Mouse (Mus musculus): ENCODE data around the gene Sphkap. TPM values are rescaled to one million over a fixed set of nuclear protein-coding genes. Genes with fewer than 3 reads are reported as not detected.
A peak's percentile ranks its signal among the peaks of the same experiment; 100 is the strongest.

Gene Sphkap
- total RNA-seq, 2 experiments from 2014 or later: 104 to 110 TPM

GRCm38 (mm10) chr1:83297137-83298076, 110.6 kb downstream of the Sphkap start:
- intact Hi-C loops (cut with DNase I): no loop called here
- DNase-seq: no peak

DNA sequence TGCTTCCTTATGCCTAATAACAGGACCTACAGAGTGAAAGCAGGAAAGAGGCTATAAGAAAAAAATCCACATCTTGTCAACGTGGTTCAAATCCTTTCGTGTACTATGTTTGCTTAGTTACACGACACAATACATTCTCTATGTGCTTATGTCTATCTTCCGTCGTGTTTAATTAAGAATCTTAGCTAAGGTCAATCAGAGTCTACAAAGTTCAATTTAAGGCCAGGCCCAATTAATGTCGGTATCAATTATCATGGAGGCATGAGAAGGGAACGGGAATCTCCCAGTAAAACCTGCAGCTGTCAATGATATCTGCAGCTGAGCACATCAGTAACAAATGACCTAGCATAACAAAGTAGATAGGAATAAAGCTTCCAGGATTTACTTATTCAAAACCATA, 122.1 kb downstream of the Sphkap start:
- no peak for DNase-seq
- intact Hi-C loops (cut with DNase I): no loop called here

- peak; percentile 80 for DNase-seq
Observed at GRCm38 (mm10) chr1:83277044-83277443, 131.0 kb downstream of the Sphkap start.

DNA sequence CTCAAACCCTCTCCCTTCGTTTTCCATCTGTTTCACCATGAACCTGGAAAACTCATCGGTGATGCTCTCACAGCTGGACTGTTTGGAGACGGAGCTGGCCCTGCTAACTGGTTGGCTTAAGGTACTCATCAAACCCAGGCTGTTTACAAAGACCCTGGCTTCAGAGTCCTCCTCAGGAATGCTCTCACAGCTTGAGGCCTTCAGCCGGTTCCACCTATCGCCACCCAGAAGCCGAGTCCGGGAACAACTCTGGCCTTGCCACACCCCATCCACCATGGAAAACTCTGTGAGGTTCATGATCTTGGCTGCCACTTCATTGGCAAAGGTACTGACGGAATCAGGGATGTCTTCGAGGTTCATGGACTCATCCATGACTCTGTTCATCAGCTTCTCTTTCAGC, 131.4 kb downstream of the Sphkap start:
- intact Hi-C loops (cut with DNase I): no loop called here
- DNase-seq: no peak

More at GRCm38 (mm10) chr1:83277044-83277443, 131.0 kb downstream of the Sphkap start:
- intact Hi-C loops (cut with DNase I): no loop called here

DNA sequence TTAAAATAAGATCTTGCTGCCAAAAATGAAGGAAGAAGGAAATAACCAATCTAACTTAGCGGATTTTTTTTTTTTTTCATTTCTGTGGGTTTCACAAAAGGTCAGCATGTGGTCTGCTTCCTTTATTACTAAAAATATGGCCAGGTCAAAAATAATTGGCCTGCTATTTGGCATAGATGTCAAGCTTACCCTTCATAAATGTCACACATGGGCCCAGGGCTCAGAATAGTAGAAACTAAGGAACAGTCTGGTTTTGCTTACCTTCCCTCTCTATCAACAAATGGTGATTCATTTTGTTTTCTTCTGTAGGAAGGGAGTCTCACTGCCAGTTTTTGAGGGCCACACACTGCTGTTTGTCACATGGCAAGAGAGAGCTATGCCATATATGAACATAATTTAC, 156.3 kb downstream of the Sphkap start:
- DNase-seq: no peak
- intact Hi-C loops (cut with DNase I): no loop called here

DNA sequence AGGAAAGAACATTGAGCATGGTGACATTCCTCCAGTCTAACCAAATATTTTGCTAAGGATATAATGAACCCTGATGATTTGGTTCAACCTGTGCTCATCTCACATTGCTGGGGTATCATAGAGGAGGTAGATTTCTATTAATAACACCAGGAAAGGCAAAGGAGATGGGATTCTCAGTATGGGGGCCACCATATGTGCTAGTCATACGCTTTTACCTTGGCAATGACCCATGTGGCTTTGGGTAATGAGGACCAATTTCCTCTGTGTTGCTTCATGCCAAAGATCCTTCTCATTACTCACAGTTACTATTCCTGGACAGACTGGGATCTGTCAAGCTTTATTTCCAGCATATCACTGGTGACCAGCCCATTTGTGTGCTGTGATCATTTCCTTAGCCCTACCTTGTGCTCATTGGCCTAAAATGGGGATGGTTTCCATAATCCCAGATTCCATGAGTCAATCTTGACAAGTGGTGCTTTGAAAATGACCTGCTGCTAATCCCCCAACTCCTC, 159.7 kb downstream of the Sphkap start:
- no peak for DNase-seq
- intact Hi-C loops (cut with DNase I): no loop called here

DNA sequence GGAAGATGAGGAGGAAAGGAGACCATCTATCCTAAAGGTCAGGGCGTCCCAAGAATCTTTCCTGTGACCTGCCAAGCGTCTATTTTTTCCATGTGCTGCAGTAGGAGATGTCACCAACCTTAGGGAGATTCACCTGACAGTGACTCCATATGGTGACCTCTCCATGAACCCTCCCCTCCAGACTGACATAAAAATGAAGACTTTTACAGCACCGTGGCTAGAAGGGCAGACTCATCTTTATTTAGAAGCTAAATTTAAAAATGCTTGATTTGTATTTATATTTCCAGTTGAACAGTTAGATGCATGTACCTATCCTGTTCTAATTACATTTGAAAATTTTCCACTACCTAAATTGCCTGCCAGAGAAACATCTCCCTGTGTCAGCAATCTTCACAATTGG, 180.1 kb downstream of the Sphkap start:
- DNase-seq: no peak
- intact Hi-C loops (cut with DNase I): no loop called here

GRCm38 (mm10) chr1:83224423-83224960, 183.5 kb downstream of the Sphkap start:
- intact Hi-C loops (cut with DNase I): loop anchor here (5.0 kb wide), 1 partner anchor 178 kb away; no protein-coding TSS in a partner anchor
- DNase-seq: peak; percentile 20

DNA sequence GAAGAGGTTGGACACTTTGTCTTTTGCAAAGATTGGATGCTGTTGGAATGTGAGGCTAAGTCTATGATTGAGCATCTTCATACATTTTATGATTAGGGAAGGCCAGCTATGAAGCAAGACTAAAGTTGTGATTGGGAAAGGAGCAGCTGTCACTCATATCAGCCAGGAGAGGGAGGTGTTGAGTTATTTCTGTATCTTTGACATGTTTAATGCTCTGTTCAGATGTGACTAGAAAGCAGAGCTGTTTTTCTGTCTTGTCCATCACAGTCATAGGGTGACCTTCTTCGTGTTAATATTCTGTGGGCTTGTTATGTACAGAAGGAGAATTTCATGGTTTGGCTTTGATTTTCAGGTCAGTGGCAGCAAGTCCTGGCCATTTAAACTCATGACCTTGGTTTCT, 184.9 kb downstream of the Sphkap start:
- intact Hi-C loops (cut with DNase I): loop anchor here (2.0 to 5.0 kb wide), 2 partner anchors 179 to 494 kb away; no protein-coding TSS in a partner anchor
- DNase-seq: no peak

- intact Hi-C loops (cut with DNase I): no loop called here
- no peak for DNase-seq
Observed at GRCm38 (mm10) chr1:83218260-83218659, 189.7 kb downstream of the Sphkap start.

DNA sequence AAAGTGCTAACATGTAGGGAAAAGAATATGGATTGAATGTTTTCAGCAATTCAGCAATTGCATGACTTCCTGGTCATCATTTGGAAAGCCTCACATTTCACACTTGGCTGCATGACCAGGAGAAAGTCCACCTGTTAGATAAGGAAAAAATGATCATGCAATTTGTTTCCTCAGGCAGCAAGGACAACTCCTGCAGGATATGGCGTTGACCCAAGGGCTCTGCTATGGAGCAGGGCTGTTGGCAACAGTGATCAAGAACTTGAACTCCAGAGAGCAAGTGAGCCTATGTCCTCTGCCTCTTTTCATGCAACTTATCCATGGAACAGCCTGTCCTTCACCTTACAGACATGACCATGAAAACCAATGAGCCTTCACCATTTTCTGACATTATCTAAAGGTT, 198.0 kb downstream of the Sphkap start:
- intact Hi-C loops (cut with DNase I): no loop called here
- DNase-seq: no peak

Other genes starting within 250 kb of the Sphkap start
- gene Daw1, start 248.4 kb downstream of the Sphkap start, total RNA-seq (2021): under 1 TPM; 0.56 to 0.90 TPM

Data from left cerebral cortex, postnatal 4 days (tissue).